Mouse (Mus musculus) right cerebral cortex, postnatal 25 days (tissue): Measurements from ENCODE around the gene Usp22.
"Not testable (repeated sequence)": the region's sequence is repeated elsewhere in the genome, so short reads cannot be mapped to it uniquely, and the experiment has no call there.

Experiments
- DNase-seq: peaks from one replicate; pipeline ENCODE4 v3.0.0; 2022

Gene Usp22

GRCm38 (mm10) chr11:61174821-61175658 is at the start of gene Usp22:
TSS of gene Usp22 (minus strand) at chr11:61175055.
- DNase-seq, result peak; percentile 100

- DNase-seq, result no peak
Observed at GRCm38 (mm10) chr11:61224234-61224744, 49.4 kb upstream of the Usp22 start.

- no peak for DNase-seq
Observed at GRCm38 (mm10) chr11:61222971-61223745, 48.3 kb upstream of the Usp22 start.

GRCm38 (mm10) chr11:61222007-61222406 is 47.2 kb upstream of the Usp22 start:
- no peak for DNase-seq

- DNase-seq, result no peak
Observed at GRCm38 (mm10) chr11:61220156-61220881, 45.5 kb upstream of the Usp22 start.

GRCm38 (mm10) chr11:61215936-61216335 is 41.1 kb upstream of the Usp22 start:
- no peak for DNase-seq

GRCm38 (mm10) chr11:61212102-61212501 is 37.2 kb upstream of the Usp22 start:
- no peak for DNase-seq

- DNase-seq, result no peak
Observed at GRCm38 (mm10) chr11:61208316-61208715, 33.5 kb upstream of the Usp22 start.

- DNase-seq, result no peak
Observed at GRCm38 (mm10) chr11:61207487-61208246, 32.8 kb upstream of the Usp22 start, which contains the start of gene Aldh3a1. TSS of gene Aldh3a1 (plus strand) at chr11:61207537.

- DNase-seq, result no peak
Observed at GRCm38 (mm10) chr11:61206136-61206535, 31.3 kb upstream of the Usp22 start.

- no peak for DNase-seq
Observed at GRCm38 (mm10) chr11:61205167-61205950, 30.5 kb upstream of the Usp22 start.

- DNase-seq, result no peak
Observed at GRCm38 (mm10) chr11:61202810-61203209, 28.0 kb upstream of the Usp22 start.

- no peak for DNase-seq
Observed at GRCm38 (mm10) chr11:61202186-61202585, 27.3 kb upstream of the Usp22 start.

GRCm38 (mm10) chr11:61199620-61200362 is 24.9 kb upstream of the Usp22 start:
- DNase-seq, result no peak

GRCm38 (mm10) chr11:61197935-61198334 is 23.1 kb upstream of the Usp22 start:
- no peak for DNase-seq

- no peak for DNase-seq
Observed at GRCm38 (mm10) chr11:61196616-61197353, 21.9 kb upstream of the Usp22 start.

- DNase-seq, result peak; percentile 70
Observed at GRCm38 (mm10) chr11:61193392-61193791, 18.5 kb upstream of the Usp22 start.

GRCm38 (mm10) chr11:61192779-61193178 is 17.9 kb upstream of the Usp22 start:
- no peak for DNase-seq

- DNase-seq, result not testable (repeated sequence)
Observed at GRCm38 (mm10) chr11:61192123-61192522, 17.3 kb upstream of the Usp22 start.

GRCm38 (mm10) chr11:61190776-61191175 is 15.9 kb upstream of the Usp22 start:
- no peak for DNase-seq
